Mouse (Mus musculus) small intestine, adult 2 months (tissue): Measurements from ENCODE around the gene C330021F23Rik. TPM values are rescaled to one million over a fixed set of nuclear protein-coding genes. Genes with fewer than 3 reads are reported as not detected.

Experiments
- H3K27ac ChIP-seq: fragments of 200-500 bp; 2 replicates; pipeline ENCODE4 v1.5.1; 2012; ENCODE audit warnings: low read depth, low read length, control low read depth, inconsistent platforms; ENCODE audit not compliant: insufficient read depth
- H3K27me3 ChIP-seq: fragments of 200-500 bp; 2 replicates; pipeline ENCODE4 v1.6.1; 2012; ENCODE audit warnings: mild to moderate bottlenecking, moderate library complexity, low read length, inconsistent platforms; ENCODE audit not compliant: control insufficient read depth, insufficient read depth
- H3K36me3 ChIP-seq: fragments of 200-500 bp; 2 replicates; pipeline ENCODE4 v1.6.1; 2012; ENCODE audit warnings: mild to moderate bottlenecking, low read length, control low read depth, inconsistent platforms; ENCODE audit not compliant: control insufficient read depth, insufficient read depth
- H3K4me1 ChIP-seq: fragments of 200-500 bp; 2 replicates; pipeline ENCODE4 v1.6.1; 2012; ENCODE audit warnings: low read length, inconsistent platforms, mixed read lengths; ENCODE audit not compliant: control insufficient read depth, insufficient read depth, insufficient read length
- H3K4me3 ChIP-seq: fragments of 200-500 bp; 2 replicates; pipeline ENCODE4 v1.5.1; 2012; ENCODE audit warnings: low read depth, mild to moderate bottlenecking, control low read depth, inconsistent platforms, low read length, moderate library complexity
- CTCF ChIP-seq: fragments of 200-500 bp; IDR thresholded peaks from 2 replicates; pipeline ENCODE4 v1.5.1; 2012; ENCODE audit warnings: low read depth, mild to moderate bottlenecking, control low read depth, inconsistent platforms, low read length, moderate library complexity, mixed read lengths; ENCODE audit not compliant: insufficient replicate concordance, insufficient read length; ENCODE audit errors: extremely low read depth
- POLR2A ChIP-seq: fragments of 200-500 bp; IDR thresholded peaks from 2 replicates; pipeline ENCODE4 v1.6.1; 2012; ENCODE audit warnings: low read depth, mild to moderate bottlenecking, control low read depth, inconsistent platforms, low read length, moderate library complexity
- WGBS: fragments of 180-500 bp; shearing (Covaris S2); methylation state at CpG from one replicate; pipeline ENCODE4 v1.1.7; 2018; 5-methylcytosine and 5-hydroxymethylcytosine counted together
- polyA plus RNA-seq: library from polyadenylated mRNA; depleted of rRNA; stranded (reverse); fragments of >200 nt; gene quantifications from 2 replicates; pipeline ENCODE4 v1.2.3, GENCODE M21; 2012; rRNA removed

The C330021F23Rik gene
- polyA plus RNA-seq = 0.51 and 3.4 TPM in 2 replicates

GRCm38 (mm10) chr8:3567641-3568371 lies at the start of gene C330021F23Rik:
Gene C330021F23Rik (plus strand): TSS chr8:3567990.
- H3K36me3 ChIP-seq = no peaks in the 10 kb centered on the region
- peaks cover 14% of the 10 kb centered on the region; the same call in 1 of the 2 replicates for H3K4me1 ChIP-seq
- H3K27ac ChIP-seq = no peak within 1 kb of the TSS
- H3K27me3 ChIP-seq = no peaks in the 10 kb centered on the region
- H3K4me3 ChIP-seq = peak within 1 kb of the TSS; percentile 28; the same call in 1 of the 2 replicates
- 9% methylated on average over 12 of the region's 12 CpGs for whole genome bisulfite sequencing
- TF ChIP-seq POLR2A = no peak
- no peak for TF ChIP-seq CTCF

GRCm38 (mm10) chr8:3522007-3522697 lies 45.6 kb upstream of the C330021F23Rik start:
- no peaks in the 10 kb centered on the region for H3K27me3 ChIP-seq
- TF ChIP-seq POLR2A (no peak), CTCF (no peak)
- peaks cover 51% of the 10 kb centered on the region for H3K36me3 ChIP-seq
- 92% methylated on average over 13 of the region's 13 CpGs for WGBS
- no peak overlapping the region for H3K27ac ChIP-seq
- no peak overlapping the region for H3K4me3 ChIP-seq
- H3K4me1 ChIP-seq = 0 out of 2 replicates have a peak, but pooled peaks cover 3% of the 10 kb centered on the region

- Histone ChIP-seq H3K4me3 (no peak overlapping the region), H3K27me3 (no peaks in the 10 kb centered on the region), H3K27ac (no peak overlapping the region), H3K4me1 (no peaks in the 10 kb centered on the region), H3K36me3 (peaks cover 44% of the 10 kb centered on the region)
- WGBS = 93% methylated on average over 5 of the region's 5 CpGs
- TF ChIP-seq POLR2A = no peak
- no peak for TF ChIP-seq CTCF
Measured at GRCm38 (mm10) chr8:3530816-3531215, 37.0 kb upstream of the C330021F23Rik start.

- Histone ChIP-seq H3K27ac (no peak overlapping the region), H3K4me3 (no peak overlapping the region), H3K27me3 (no peaks in the 10 kb centered on the region), H3K4me1 (peaks cover 8% of the 10 kb centered on the region; the same call in 1 of the 2 replicates), H3K36me3 (peaks cover 42% of the 10 kb centered on the region)
- TF ChIP-seq POLR2A = no peak
- no peak for TF ChIP-seq CTCF
- 95% methylated on average over 18 of the region's 18 CpGs for WGBS
Measured at GRCm38 (mm10) chr8:3531936-3532335, 35.9 kb upstream of the C330021F23Rik start.

- H3K27me3 ChIP-seq = no peaks in the 10 kb centered on the region
- TF ChIP-seq CTCF = no peak
- no peak for TF ChIP-seq POLR2A
- 62% methylated on average over 15 of the region's 15 CpGs for WGBS
- H3K4me1 ChIP-seq = peaks cover 8% of the 10 kb centered on the region
- no peak overlapping the region for H3K27ac ChIP-seq
- peaks cover 53% of the 10 kb centered on the region for H3K36me3 ChIP-seq
- no peak overlapping the region for H3K4me3 ChIP-seq
Measured at GRCm38 (mm10) chr8:3536053-3536841, 31.5 kb upstream of the C330021F23Rik start.

GRCm38 (mm10) chr8:3536940-3537339 lies 30.9 kb upstream of the C330021F23Rik start:
- Histone ChIP-seq H3K36me3 (peaks cover 50% of the 10 kb centered on the region), H3K4me1 (peaks cover 8% of the 10 kb centered on the region), H3K27ac (no peak overlapping the region), H3K27me3 (no peaks in the 10 kb centered on the region), H3K4me3 (no peak overlapping the region)
- WGBS = 74% methylated on average over 9 of the region's 9 CpGs
- no peak for TF ChIP-seq CTCF
- no peak for TF ChIP-seq POLR2A

- Histone ChIP-seq H3K4me3 (no peak overlapping the region), H3K27ac (no peak overlapping the region), H3K4me1 (peaks cover 8% of the 10 kb centered on the region), H3K36me3 (peaks cover 48% of the 10 kb centered on the region), H3K27me3 (no peaks in the 10 kb centered on the region)
- 96% methylated on average over 26 of the region's 26 CpGs for WGBS
- TF ChIP-seq POLR2A = no peak
- no peak for TF ChIP-seq CTCF
Measured at GRCm38 (mm10) chr8:3537666-3538065, 30.1 kb upstream of the C330021F23Rik start.
